Comparison of ENCODE assay signal across 9 mouse cellular contexts in genomic region chr10:23086352-23087215, GRCm38 (mm10).
DNase-seq lines count a peak whose midpoint lies in the region; ATAC-seq and TF ChIP-seq lines count a peak whose summit lies in the region.
"Had no signal": no experiment of that assay in that cellular context is flagged by ENCODE, and none has a peak within 500 bp of the region (broad histone marks: within the 10 kb centered on the region; RNA-seq: fewer than 3 reads in every experiment).

No protein-coding gene starts in this region.

- H3K4me3 ChIP-seq in liver, embryonic 11.5 days (ENCODE audit: low read depth, low read length) = no peak overlapping the region
- H3K4me3 ChIP-seq in embryonic fibroblast, embryonic 13.5 days (ENCODE audit: insufficient read depth, low read length) = no peak overlapping the region
- H3K4me3 ChIP-seq in hindbrain, embryonic 16.5 days (ENCODE audit: low read length) = no peak overlapping the region
- H3K4me3 ChIP-seq: embryonic facial prominence, embryonic 13.5 days had no signal

- no peaks in the 10 kb centered on the region for H3K9me3 ChIP-seq in liver, embryonic 11.5 days (ENCODE audit: control insufficient read depth, low read length)
- no peaks in the 10 kb centered on the region for H3K9me3 ChIP-seq in hindbrain, embryonic 16.5 days (ENCODE audit: control insufficient read depth, low read length)
- H3K9me3 ChIP-seq: embryonic facial prominence, embryonic 13.5 days had no signal

- no peak overlapping the region for H3K27ac ChIP-seq in liver, embryonic 11.5 days (ENCODE audit: low read depth, low read length)
- no peak overlapping the region for H3K27ac ChIP-seq in embryonic fibroblast, embryonic 13.5 days (ENCODE audit: insufficient read depth, low read length)
- no peak overlapping the region for H3K27ac ChIP-seq in hindbrain, embryonic 16.5 days (ENCODE audit: low read depth, low read length)
- H3K27ac ChIP-seq: embryonic facial prominence, embryonic 13.5 days had no signal

- no peak for TF ChIP-seq POLR2A in embryonic fibroblast, embryonic 13.5 days (IDR thresholded peaks at IDR 0.05; ENCODE audit: low read depth, low read length)

- no peaks in the 10 kb centered on the region for H3K4me1 ChIP-seq in liver, embryonic 11.5 days (replicated peaks; ENCODE audit: control insufficient read depth, insufficient read depth, low read length)
- H3K4me1 ChIP-seq in embryonic fibroblast, embryonic 13.5 days (ENCODE audit: control insufficient read depth, insufficient read depth, low read length) = no peaks in the 10 kb centered on the region
- H3K4me1 ChIP-seq in hindbrain, embryonic 16.5 days (ENCODE audit: control insufficient read depth, insufficient read depth, low read depth, low read length) = no peaks in the 10 kb centered on the region

- H3K4me2 ChIP-seq in liver, embryonic 11.5 days = no peak overlapping the region
- no peak overlapping the region for H3K4me2 ChIP-seq in hindbrain, embryonic 16.5 days (ENCODE audit: low read length)
- H3K4me2 ChIP-seq: embryonic facial prominence, embryonic 13.5 days had no signal

- peak; percentile 52; the same call in 1 of the 2 replicates for TF ChIP-seq CTCF in embryonic fibroblast, embryonic 13.5 days (IDR thresholded peaks at IDR 0.05; ENCODE audit: borderline replicate concordance, insufficient read depth, low read length)

- no peaks in the 10 kb centered on the region for H3K36me3 ChIP-seq in liver, embryonic 11.5 days (ENCODE audit: control insufficient read depth, insufficient read depth, low read length)
- no peaks in the 10 kb centered on the region for H3K36me3 ChIP-seq in hindbrain, embryonic 16.5 days (ENCODE audit: control insufficient read depth, insufficient read depth, low read length)
- H3K36me3 ChIP-seq: embryonic facial prominence, embryonic 13.5 days had no signal

- 69% methylated on average over 21 of the region's 21 CpGs for WGBS in liver, embryonic 11.5 days
- WGBS in hindbrain, embryonic 16.5 days = 71% methylated on average over 21 of the region's 21 CpGs

- H3K9ac ChIP-seq in liver, embryonic 11.5 days (ENCODE audit: low read depth, low read length) = no peak overlapping the region
- H3K9ac ChIP-seq in hindbrain, embryonic 16.5 days (ENCODE audit: low read depth, low read length) = no peak overlapping the region
- H3K9ac ChIP-seq: embryonic facial prominence, embryonic 13.5 days had no signal

- DNase-seq in liver = peak; percentile 49
- no peak for DNase-seq in liver, embryonic 11.5 days (ENCODE audit: low spot score)
- DNase-seq in brain, adult 2 months (ENCODE audit: low read depth, low spot score) = peak; percentile 81
- peak; percentile 87 to 89 for DNase-seq in left cerebral cortex, postnatal 14 days (ENCODE audit: low spot score in 2 of 2)
- peak; percentile 2 for DNase-seq in naive thymus-derived CD4-positive, alpha-beta T cell, adult 2 months (ENCODE audit: low read depth)

- ATAC-seq in liver, embryonic 11.5 days (replicated peaks; ENCODE audit: low FRiP score) = no peak
- peak; percentile 66; the same call in 1 of the 2 replicates for ATAC-seq in hindbrain, embryonic 16.5 days
- no peak for ATAC-seq in megakaryocyte, adult 5-6 weeks (ENCODE audit: poor library complexity, severe bottlenecking)

- no peaks in the 10 kb centered on the region for H3K27me3 ChIP-seq in liver, embryonic 11.5 days (replicated peaks; ENCODE audit: control insufficient read depth, insufficient read depth, low read length)
- H3K27me3 ChIP-seq in hindbrain, embryonic 16.5 days (replicated peaks; ENCODE audit: control insufficient read depth, insufficient read depth, low read length) = no peaks in the 10 kb centered on the region

- intact Hi-C loops in left cerebral cortex, postnatal 14 days (cut with DNase I) = loop anchor here (2.0 kb wide), 1 partner anchor 690 kb away; no protein-coding TSS in a partner anchor
